Mouse (Mus musculus) kidney, adult 2 months (tissue): ENCODE measurements around the gene Gadd45b.

Source experiments
- CTCF ChIP-seq: fragments of 200-500 bp; conservative IDR thresholded peaks from 2 replicates; pipeline ENCODE4 v1.5.1; 2011; ENCODE audit warnings: low read depth, mild to moderate bottlenecking, control low read depth, low read length, moderate library complexity, mixed read lengths; ENCODE audit not compliant: insufficient read depth, insufficient read length
- POLR2A ChIP-seq: fragments of 200-500 bp; IDR thresholded peaks from one replicate; pipeline ENCODE4 v1.6.1; 2011; ENCODE audit warnings: low read depth, low read length, control low read depth

- TF ChIP-seq POLR2A: no peak
- 0 out of 2 replicates have a peak, but pooled peaks have one; percentile 6 for TF ChIP-seq CTCF
Observed at GRCm38 (mm10) chr10:80970159-80970558, 40.3 kb downstream of the Gadd45b start.
